Mouse (Mus musculus) frontal cortex, postnatal 10 days (tissue): ENCODE data around the gene Ift172.
A peak's percentile ranks its signal among the peaks of the same experiment; 100 is the strongest.

Source experiments
- DNase-seq, 2 experiments: peaks; one replicate each; pipeline ENCODE4 v3.0.0; 2022; ENCODE audit warnings: low spot score in 2 of 2, mixed read lengths in 1 of 2

The Ift172 gene

DNA sequence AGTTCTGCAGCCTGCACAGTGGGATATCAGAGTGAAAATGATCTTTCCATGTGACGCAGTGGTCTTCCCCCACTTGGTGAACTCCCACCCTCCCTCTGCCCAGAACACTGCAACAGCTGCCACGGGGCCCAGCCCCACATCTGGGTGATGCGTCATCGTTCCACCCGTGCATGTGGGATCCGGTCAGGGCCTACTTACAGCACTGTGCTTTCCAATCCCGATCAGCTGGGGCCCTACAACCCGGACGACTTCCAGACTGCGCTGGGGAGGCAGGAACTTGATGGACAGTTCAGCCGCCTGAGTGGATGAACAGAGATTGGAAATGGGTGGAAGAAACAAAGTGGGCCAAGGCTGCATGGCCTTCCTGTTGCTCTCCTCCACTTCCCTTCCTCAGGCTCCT lies 33.3 kb downstream of the Ift172 start:
- no peak for DNase-seq

DNA sequence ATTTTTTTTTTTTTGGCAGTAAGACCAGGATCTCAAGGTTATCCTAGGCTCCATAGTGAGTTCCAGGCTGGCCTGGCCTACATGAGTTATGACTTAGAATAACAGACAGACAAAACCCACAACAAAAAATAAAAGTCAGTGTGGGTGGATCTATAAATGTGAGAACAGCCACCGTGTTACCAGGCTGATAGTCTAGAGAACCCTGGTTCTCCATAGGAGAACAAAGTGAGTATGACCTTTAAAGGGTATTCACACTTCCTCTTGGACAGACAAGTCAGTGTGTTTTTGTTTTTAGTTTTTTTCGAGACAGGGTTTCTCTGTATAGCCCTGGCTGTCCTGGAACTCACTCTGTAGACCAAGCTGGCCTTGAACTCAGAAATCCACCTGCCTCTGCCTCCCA lies 34.9 kb downstream of the Ift172 start:
- DNase-seq, result no peak

DNA sequence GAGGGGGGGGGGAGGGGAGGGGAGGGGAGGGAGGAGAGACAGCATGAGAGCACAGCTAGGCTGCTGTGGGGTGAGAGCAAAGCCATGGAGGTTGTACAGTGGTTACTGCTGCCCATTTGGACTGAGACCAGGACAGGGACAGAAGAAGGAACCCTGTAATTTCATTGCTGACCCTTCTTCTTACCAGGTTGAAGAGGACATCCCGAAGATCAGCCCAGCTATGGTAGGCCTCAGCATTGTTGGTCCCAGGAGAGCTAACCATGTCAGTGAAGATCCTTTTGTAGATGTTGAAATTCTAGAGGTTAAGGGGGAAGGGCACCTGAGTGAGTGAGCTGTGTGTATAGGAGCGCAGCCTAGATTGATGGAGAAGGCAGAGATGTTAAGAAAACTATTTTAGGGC lies 35.5 kb downstream of the Ift172 start:
- no peak for DNase-seq

DNA sequence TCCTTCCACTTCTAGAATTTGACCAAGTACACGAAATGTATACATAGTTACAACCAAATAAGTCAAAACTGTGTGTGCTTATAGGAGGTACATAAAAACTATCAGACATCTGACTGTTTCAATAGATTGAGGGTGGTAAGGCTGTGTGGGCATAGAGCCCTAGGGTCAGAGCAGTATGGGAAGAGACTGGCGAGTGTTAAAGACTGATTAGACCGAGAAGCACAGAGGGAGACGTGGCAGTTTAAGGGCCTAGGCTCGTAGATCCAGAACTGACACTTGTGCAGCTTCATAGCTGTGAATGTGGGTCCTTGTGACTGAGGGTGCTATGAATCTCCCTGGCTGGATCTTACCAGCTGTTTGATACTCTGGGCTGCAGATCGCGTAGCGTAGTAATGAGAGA lies 36.0 kb downstream of the Ift172 start:
- DNase-seq, result no peak

DNA sequence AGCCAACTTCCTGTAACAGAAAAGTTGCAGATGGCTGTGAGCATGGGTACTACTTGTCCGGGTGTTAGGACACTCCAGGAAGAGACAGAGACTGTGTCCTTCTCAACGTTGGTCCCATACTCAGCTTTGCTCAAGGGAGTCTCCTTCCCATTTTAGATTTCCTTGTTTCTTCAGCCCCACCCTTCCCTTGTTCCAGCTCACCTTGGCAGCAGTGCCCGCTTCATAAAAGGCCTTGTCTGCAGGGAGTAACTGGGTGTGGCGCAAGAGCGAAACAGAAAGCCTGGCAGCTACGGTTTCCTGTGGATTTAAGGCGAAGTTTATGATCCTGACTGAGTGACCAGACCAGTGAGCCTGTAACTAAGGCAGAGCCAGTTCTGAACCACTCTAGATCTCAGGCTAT lies 36.5 kb downstream of the Ift172 start:
- DNase-seq, result no peak

DNA sequence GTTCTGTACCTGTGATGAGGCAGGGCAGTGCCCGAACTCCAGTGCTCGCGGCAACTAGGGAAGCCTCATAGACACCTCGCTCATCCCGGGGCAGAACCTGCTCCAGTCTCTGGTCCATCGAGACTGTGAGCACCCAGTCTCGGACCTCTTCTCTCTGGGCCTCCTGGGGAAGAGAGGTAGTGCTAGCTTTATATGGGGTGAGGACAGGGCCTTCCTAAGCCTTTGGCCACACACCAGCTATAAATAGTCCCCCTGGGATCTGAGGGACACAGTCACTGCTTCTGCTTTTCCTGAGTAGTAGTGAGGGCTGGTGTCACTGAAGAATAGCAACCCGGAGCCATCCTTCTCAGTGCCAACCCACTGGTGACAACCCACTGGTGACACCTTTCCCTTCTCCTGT lies 37.1 kb downstream of the Ift172 start:
- DNase-seq, result no peak

DNA sequence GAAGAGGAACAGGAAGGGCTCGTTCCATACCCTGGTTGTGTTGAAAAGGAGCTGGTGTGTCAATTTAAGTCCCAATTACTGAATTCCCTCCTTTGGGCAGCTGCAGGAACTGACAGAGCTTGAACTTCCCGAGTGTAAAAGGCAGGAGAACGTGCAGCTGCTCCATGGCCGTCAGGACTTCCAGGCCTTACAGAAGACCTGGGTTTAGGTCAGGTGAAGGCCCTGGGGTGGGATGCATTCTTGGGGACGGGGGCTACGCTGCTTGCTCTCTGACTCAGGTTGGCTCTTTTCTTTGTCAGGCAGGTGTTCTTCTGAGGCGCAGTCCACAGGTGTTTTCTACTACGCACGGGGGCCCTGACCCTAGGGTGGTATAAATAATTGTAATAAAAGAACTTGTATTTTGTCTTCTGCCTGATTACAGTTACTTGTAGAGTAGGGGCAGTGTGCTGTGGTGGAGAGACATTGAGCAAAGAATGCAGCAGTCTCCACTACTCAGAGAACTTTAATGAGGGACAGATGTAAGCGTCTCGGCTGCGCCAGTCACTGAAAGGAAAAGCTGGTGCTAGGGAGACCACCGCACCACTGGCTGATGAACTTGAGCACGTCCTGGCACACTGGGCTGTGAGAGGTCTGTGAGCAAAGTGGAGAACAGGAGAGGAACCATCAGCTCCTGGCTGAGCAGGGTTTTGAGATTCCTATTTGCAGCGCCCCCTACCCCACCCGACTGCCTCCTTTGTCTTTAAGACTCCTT lies 37.9 kb downstream of the Ift172 start:
- no peak for DNase-seq

DNA sequence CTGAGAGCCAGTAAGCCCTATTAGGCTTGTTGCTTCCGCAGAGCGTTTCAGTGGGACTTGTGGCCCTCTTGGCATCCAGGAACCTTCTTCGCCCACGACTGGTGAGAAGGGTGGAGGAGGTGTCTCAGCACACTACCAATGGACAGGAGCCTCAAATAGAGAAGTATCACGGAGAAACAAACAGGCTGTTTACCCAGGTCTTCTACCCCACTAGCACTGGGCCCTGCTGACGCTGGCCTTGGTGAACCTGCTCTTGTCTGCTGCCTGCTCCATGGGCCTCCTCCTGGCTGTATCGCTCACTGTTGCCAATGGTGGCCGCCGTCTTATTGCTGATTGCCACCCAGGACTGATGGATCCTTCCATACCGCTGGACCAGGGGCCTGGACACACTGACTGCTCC lies 38.8 kb downstream of the Ift172 start:
- no peak for DNase-seq

DNA sequence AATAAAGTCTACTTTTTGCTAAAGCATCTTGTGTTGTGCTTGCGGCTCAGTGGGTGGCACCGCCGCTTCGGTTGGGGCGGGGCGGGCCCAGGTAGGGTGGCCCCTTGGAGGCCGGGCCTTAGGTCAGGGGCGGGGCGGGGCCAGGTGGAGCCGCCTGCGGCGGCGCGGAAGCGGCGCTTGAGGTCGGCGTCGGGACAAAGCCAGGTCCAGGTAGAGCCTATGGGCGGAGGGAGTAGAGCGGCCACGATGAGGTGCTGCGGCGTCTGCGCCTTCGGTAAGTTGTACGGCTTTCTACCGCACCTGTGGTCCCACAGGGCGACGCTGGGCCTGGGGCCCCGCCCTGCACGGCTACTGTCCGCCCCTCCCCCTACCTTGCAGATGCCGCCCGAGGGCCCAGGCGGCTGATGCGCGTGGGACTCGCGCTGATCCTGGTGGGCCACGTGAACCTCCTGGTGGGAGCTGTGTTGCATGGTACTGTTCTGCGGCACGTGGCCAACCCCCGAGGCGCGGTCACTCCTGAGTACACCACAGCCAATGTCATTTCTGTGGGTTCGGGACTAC lies 39.3 kb downstream of the Ift172 start, which contains the start of gene Krtcap3:
Gene Krtcap3 (plus strand): TSS at position 151 of the 561 bp plus-strand sequence.
- peak in 1 of 2 experiments; percentile 37 for DNase-seq

DNA sequence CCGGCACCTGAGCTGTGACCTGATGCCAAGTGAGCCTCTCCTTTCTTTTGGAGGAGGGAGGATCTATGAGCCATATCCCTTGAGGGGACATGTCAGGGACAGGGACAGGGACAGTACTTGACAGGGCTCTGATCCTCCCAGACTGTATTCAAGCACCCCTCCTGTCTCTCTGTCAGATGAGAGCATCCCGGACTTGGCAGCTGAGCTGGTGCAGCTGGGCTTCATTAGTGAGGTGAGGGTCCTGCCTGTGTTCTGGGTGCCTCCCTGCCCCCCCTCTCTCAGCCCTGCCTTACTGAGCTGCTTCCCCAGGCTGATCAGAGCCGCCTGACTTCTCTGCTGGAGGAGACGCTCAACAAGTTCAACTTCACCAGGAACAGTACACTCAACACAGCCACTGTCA lies 40.2 kb downstream of the Ift172 start:
- no peak for DNase-seq

DNA sequence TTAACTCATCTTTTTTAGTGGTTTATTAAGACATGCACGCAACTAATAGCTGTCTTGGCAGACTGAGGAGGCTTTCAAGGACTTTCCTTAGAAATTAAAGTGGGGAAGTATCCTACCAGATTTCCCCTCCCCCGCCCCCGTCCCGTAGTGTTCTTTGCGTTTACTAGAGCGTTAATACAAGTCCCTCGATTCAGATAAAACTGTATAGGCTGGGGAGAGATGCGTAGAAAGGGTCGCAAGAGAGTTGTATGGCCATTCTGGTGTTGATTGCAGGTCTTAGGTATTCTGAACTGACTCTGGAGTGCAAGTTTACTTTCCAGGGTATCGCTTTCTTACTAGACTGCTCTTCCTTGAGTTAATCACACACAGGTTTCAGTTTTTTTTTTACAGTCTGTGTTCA lies 48.7 kb downstream of the Ift172 start:
- no peak for DNase-seq

DNA sequence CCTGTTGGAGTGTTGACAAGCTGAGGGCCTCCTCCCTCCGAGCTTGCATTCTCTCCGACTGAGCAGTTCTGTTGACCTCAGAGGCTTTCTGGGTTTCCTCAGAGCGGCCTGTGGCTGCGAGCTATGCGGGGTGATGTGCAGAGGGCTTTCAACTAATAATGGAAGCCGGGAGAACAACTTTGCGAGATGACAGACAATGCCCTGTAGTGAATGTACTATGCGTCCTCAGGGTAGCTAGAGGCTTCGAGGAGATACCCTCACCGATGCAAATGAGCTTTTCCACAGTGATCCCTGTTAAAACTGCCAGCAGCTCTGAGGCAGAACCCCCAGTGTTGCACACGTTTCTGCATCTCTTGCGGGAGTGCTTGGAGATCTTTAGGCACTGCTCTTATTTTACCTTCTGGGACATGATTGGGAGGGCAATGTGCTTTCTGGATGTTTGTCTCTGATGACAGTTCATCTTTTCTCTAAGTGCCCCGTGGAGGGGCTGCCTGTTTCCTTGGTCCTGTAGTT lies 49.3 kb downstream of the Ift172 start:
- DNase-seq, result no peak

DNA sequence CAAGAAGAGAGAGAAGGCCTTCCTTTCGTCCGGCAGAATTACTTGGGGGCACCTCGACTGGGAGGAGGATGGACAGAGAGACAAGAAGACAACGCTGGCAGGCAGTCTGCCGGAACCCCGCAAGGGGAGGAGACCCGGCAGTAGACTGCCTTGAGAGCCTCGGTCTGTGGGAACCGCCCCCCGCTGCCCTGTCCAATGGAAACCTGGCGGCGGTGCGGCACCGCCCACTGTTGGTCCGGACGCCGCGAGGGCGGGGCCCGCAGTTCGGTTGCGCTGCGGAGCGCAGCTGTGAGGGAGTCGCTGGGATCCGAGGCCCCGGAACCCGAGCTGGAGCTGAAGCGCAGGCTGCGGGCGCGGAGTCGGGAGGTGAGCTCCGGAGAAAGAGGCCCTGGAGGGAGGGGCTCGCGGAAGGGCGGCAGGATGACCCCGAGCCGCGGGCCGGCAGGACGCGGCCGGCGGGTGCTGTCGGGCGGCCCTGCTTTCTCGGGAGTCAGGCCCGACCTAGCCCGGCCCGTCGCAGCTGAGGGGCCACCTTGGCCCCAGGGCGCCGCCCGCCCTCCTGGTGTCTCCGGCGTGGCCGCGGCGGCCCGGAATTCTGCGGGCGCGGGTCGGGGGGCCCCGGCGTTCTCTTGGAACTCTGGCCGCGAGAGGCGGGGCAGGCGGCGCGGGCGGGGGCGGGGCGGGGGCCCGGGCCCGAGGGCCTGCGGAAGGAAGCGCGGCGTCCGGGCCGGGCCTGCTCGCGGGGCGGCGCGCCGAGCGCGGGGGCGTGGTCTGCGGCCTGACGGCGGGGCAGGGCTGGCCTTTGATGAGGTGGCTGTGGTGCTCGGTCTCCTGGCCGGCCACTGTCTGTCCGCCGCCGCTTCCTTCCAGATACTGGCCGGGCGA lies 50.0 kb downstream of the Ift172 start, which contains the start of the genes Nrbp1 and Gm9970:
Gene Nrbp1 (plus strand): TSS at position 228 of the 885 bp plus-strand sequence.
Gene Gm9970 (minus strand): TSS at position 596 of the 885 bp plus-strand sequence.
- peak; percentile 93 to 95 for DNase-seq

DNA sequence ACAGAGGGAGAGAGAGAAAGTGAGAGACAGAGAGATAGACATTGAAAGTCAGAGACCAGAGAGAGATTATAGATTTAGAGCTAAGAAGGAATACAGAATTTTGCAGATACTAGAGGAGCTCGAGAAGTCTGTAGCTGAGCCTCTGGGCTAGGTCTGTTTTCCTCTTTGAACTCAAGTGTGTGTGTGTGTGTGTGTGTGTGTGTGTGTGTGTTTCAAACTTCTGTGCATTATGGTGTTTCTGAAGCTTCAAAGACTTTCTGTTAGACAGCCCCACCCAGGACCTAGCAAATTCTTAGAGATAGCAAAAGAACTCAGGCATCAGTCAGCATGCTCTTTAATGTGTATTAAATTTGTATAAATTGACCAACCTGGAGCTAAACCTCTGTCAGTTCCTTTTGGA lies 64.3 kb downstream of the Ift172 start:
- no peak for DNase-seq

DNA sequence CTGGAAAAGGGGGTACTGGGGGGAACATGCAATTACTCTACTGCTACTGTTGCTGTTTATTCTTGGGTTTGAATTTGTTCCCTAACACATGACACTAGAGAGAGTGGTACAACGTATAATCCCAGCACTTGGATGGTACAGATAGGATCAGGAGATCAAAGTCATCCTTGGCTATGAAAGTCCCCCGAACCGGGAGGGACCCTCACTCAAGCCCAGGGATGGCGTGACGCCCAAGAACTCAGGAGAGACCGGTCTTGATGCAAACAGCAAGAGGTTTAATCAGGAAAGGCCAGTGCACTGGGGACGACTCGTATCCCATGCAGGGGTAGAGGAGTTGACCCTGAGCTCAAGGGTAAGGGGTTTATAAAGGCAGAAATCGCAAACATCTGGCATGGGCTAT lies 68.2 kb downstream of the Ift172 start:
- DNase-seq, result no peak

DNA sequence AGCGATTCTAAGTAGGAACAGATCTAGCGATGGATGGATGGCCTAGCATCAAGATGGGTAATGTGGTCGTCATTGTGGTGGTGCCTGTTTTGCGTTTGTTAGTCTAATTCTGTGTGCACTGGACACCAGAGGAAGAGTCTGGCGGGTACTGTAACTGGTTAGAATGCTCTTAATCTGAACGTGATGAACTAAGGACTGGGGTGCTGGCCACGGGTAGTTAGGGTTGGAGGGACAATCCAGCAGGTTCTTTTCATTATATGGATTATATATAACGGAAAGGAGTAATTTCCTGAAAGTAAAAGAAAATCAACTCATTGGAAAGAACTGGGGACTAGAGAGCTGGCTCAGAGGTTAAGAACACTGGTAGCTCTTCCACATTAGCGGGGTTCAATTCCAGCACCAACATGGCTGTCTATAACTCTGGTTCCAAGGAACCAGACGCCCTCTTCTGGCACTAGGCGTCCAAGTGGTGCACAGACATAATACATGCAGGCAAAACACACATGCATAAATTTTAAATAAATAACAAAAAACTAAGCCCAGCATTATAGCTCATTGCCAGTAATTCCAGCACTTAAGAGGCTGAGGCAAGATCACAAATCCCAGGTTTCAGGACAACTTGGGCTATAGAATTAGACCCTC lies 69.5 kb downstream of the Ift172 start:
- peak in 1 of 2 experiments; percentile 32 for DNase-seq

DNA sequence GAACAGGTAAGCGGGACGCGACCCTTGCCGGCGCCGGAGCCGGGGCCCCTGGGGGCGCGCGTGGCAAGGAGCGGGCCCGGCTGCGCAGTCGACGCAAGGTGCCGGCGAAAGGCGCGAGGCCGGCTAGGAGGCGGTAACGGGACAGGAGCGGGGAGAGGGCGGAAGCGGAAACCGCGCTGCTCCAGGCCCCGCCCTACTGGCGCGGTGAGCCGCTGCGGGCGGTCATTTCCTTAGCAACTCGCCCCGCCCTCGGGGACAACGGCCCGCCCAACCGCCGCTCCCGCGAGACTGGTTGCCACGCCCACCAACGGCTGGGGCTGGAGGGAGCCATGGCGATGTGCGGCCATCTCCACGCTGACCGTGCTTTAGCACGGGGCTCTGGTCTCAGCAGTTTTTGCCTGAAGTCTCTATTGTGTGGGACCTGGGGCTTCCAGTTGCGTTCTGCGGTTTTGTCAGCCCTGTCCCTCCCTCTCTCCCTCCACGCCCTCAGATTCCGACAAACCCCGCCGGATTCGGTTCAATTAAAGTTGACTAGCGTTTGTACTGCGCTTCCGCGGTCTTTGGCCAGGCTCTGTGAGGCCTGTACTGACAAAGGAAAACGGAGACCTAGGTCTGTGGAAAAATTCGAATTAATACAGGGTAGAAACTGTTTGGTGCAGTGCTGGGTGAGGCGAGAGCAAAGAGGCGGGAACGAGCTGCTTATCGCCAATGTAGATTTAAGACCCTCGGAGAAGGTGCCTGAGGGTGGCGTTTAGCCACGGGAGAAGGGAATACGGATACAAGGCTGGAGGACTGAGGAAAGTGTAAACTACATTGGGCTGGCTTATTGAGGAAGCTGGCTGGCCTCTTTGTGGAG lies 70.2 kb downstream of the Ift172 start, which contains the start of gene Ppm1g:
Gene Ppm1g (minus strand): TSS at position 240 of the 856 bp plus-strand sequence.
- peak; percentile 92 to 96 for DNase-seq

DNA sequence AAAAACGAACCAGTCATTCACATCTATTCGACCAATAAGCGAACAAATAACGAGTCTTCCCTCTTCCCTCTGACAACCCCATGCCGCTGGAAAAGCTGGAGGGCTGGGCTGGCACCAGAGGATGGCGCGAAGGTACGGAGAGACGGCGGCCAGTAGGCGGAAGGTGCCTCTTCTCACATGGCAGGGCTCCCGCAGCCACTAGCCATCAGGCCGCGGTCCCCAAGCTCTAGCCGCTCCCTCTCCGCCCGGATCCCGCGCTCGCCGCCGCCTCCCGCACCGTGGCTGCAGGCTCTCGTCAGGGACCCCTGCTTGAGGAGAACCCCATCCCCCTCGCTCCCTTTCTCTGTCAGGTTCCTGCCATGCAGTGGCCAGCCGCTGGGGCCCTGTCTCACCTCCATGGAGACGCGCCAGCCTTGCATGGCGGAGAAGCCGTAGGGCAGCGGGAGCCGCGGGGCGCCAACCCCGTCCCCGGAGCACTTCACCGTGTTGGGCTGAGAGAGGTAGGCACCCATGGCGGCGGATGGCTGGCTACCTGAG lies 70.9 kb downstream of the Ift172 start:
- DNase-seq, result no peak

DNA sequence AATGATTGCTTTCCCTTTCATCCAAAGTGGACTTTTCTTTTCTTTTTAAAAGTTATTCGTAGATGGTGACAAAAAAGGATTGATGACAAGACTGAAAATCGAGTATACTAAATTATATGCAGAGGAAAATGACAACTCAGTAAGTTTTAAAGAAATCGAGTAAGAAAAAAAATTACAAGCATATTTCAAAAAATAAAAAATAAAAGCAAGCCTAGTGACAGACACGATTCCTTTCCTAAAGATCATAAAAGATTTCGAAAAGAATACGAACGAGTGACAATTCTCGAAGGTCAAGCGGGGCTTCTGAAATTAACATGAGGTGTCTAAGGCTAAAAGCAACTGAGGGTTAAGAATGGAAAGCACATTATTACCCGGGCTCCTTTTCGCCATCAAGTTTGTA lies 71.4 kb downstream of the Ift172 start:
- no peak for DNase-seq

DNA sequence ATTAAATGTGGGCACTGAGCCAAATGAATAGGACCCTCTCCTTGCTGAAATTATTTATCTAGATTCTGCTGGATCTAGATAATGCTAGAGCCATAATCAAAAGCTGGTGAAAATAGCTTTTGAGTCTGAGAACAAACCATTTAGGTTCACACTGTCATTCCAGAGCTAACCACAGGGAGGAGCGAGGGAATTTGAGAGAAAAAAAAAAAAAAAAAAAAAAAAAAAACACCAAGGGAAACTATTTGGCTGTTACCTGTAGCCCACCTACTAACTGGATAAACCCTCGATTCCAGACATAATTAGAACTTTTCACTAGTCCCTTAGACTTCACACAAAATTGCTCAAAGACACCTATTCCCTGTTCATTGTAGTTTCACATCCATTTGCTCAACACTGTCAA lies 71.8 kb downstream of the Ift172 start:
- DNase-seq, result no peak
